Mouse (Mus musculus): Measurements from ENCODE around the gene Rab43. TPM values are rescaled to one million over a fixed set of nuclear protein-coding genes. Genes with fewer than 3 reads are reported as not detected.
A peak's percentile ranks its signal among the peaks of the same experiment; 100 is the strongest.

The Rab43 gene
- polyA plus RNA-seq, 1 experiment, result 1.6 TPM

DNA sequence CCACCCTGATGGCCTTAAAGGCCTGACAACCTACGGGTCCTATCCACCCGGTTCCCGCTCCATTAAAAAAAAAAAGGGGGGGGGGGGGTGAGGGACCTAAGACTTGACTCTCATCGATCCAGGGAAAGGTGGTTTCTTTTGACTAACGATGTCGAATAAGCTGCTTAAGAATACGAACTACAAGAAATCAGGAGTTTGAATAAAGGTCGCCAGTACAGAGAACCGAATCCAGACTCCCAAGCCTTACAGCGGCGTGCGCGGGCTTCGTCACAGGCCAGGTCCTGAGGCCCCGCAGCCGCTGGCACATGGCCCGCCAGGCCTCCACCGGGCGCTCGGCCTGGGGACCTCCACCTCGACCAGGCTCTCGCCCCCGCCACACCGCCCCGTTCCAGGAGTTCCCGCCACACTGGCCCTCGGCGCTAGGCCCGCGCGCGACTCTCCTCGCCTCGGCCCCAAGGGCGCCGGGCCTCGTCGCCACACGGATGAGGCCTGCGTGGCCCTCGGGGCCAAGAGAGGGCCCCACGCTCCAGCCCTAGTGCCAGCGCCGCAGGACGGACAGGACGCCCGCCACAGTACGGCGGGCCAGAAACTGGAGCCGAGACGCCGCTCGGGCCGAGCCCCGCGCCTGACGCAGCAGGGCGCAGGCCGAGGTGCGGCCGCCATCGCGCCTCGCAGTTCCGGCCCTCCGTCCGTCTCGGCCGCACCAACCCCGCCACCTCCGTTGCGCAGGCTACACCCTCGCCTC lies 38.4 kb upstream of the Rab43 start:
- Histone ChIP-seq H3K4me3 (ENCODE audit: low read depth, low read length) (peak overlapping the region; percentile 87), H3K27ac (ENCODE audit: insufficient read depth, low read length) (peak overlapping the region; percentile 64), H3K9ac (ENCODE audit: low read depth, poor library complexity, severe bottlenecking) (peak overlapping the region; percentile 96), H3K27me3 (ENCODE audit: control insufficient read depth, insufficient read depth, low read length, poor library complexity, severe bottlenecking) (no peaks in the 10 kb centered on the region), H3K9me3 (replicated peaks; ENCODE audit: control insufficient read depth, insufficient read depth, low read length, poor library complexity, severe bottlenecking) (no peaks in the 10 kb centered on the region), H3K4me1 (ENCODE audit: control insufficient read depth, insufficient read depth, low read length) (no peaks in the 10 kb centered on the region), H3K36me3 (ENCODE audit: control insufficient read depth, insufficient read depth, low read length, poor library complexity, severe bottlenecking) (peaks cover 36% of the 10 kb centered on the region)
- TF ChIP-seq EP300 (IDR thresholded peaks at IDR 0.05; ENCODE audit: insufficient read depth, low read depth, low read length), result no peak
- TF ChIP-seq CTCF (IDR thresholded peaks at IDR 0.05; ENCODE audit: low read depth, low read length), result no peak
- TF ChIP-seq POLR2A (IDR thresholded peaks at IDR 0.05; ENCODE audit: insufficient read depth, low read length), result no peak

- H3K9ac ChIP-seq (ENCODE audit: low read depth, poor library complexity, severe bottlenecking), result peak overlapping the region; percentile 96
- H3K27me3 ChIP-seq (ENCODE audit: control insufficient read depth, insufficient read depth, low read length, poor library complexity, severe bottlenecking), result no peaks in the 10 kb centered on the region
- H3K4me3 ChIP-seq (ENCODE audit: low read depth, low read length), result peak overlapping the region; percentile 87
- H3K36me3 ChIP-seq (ENCODE audit: control insufficient read depth, insufficient read depth, low read length, poor library complexity, severe bottlenecking), result peaks cover 42% of the 10 kb centered on the region
- no peaks in the 10 kb centered on the region for H3K4me1 ChIP-seq (ENCODE audit: control insufficient read depth, insufficient read depth, low read length)
- no peaks in the 10 kb centered on the region for H3K9me3 ChIP-seq (replicated peaks; ENCODE audit: control insufficient read depth, insufficient read depth, low read length, poor library complexity, severe bottlenecking)
- H3K27ac ChIP-seq (ENCODE audit: insufficient read depth, low read length), result 0 out of 2 replicates have a peak overlapping the region, but pooled peaks have one; percentile 54
- TF ChIP-seq POLR2A (IDR thresholded peaks at IDR 0.05; ENCODE audit: insufficient read depth, low read length) (no peak), CTCF (IDR thresholded peaks at IDR 0.05; ENCODE audit: low read depth, low read length) (no peak), EP300 (IDR thresholded peaks at IDR 0.05; ENCODE audit: insufficient read depth, low read depth, low read length) (no peak)
Measured at GRCm38 (mm10) chr6:87849780-87850154, 37.8 kb upstream of the Rab43 start.

GRCm38 (mm10) chr6:87846813-87847212 lies 34.8 kb upstream of the Rab43 start:
- H3K9me3 ChIP-seq (replicated peaks; ENCODE audit: control insufficient read depth, insufficient read depth, low read length, poor library complexity, severe bottlenecking), result no peaks in the 10 kb centered on the region
- H3K4me3 ChIP-seq (ENCODE audit: low read depth, low read length), result no peak overlapping the region
- H3K36me3 ChIP-seq (ENCODE audit: control insufficient read depth, insufficient read depth, low read length, poor library complexity, severe bottlenecking), result peaks cover 63% of the 10 kb centered on the region
- no peaks in the 10 kb centered on the region for H3K4me1 ChIP-seq (ENCODE audit: control insufficient read depth, insufficient read depth, low read length)
- no peak overlapping the region for H3K27ac ChIP-seq (ENCODE audit: insufficient read depth, low read length)
- TF ChIP-seq EP300 (IDR thresholded peaks at IDR 0.05; ENCODE audit: insufficient read depth, low read depth, low read length) (no peak), POLR2A (IDR thresholded peaks at IDR 0.05; ENCODE audit: insufficient read depth, low read length) (no peak), CTCF (IDR thresholded peaks at IDR 0.05; ENCODE audit: low read depth, low read length) (no peak)
- no peaks in the 10 kb centered on the region for H3K27me3 ChIP-seq (ENCODE audit: control insufficient read depth, insufficient read depth, low read length, poor library complexity, severe bottlenecking)
- H3K9ac ChIP-seq (ENCODE audit: low read depth, poor library complexity, severe bottlenecking), result 0 out of 2 replicates have a peak overlapping the region, but pooled peaks have one; percentile 29

DNA sequence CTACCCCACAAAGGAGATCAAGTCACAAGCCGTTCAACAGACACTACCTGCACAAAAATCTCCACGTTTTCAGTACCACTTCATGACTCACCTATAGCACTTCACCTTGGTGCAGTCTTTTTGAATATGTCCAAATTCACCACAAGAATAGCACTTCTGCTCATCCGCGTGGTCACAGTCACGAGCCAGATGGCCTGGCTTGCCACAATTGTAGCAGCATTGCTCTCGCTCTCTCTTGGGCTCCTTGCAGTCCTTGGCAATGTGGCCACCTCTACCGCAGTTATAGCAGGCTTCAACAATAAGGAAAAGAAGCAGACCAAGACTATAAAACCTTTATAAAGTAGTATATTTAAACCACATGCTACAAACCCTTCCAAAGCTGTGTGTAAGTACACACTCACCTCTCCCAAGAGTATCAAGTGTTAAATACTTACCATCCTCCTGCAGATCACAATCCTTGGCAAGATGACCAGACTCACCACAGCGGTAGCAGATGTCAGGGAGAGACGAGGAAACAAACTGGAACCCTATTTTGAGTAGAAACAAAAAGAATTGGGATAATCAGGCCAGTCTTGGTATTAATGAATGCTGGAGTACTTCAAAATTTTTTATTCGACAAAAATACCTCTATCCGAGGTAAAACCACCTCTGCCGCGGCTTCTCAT lies 33.2 kb upstream of the Rab43 start:
- H3K4me1 ChIP-seq (ENCODE audit: control insufficient read depth, insufficient read depth, low read length), result no peaks in the 10 kb centered on the region
- H3K27me3 ChIP-seq (ENCODE audit: control insufficient read depth, insufficient read depth, low read length, poor library complexity, severe bottlenecking), result no peaks in the 10 kb centered on the region
- H3K27ac ChIP-seq (ENCODE audit: insufficient read depth, low read length), result no peak overlapping the region
- peaks cover 64% of the 10 kb centered on the region for H3K36me3 ChIP-seq (ENCODE audit: control insufficient read depth, insufficient read depth, low read length, poor library complexity, severe bottlenecking)
- H3K4me3 ChIP-seq (ENCODE audit: low read depth, low read length), result no peak overlapping the region
- TF ChIP-seq CTCF (IDR thresholded peaks at IDR 0.05; ENCODE audit: low read depth, low read length) (no peak), EP300 (IDR thresholded peaks at IDR 0.05; ENCODE audit: insufficient read depth, low read depth, low read length) (no peak), POLR2A (IDR thresholded peaks at IDR 0.05; ENCODE audit: insufficient read depth, low read length) (no peak)
- H3K9me3 ChIP-seq (replicated peaks; ENCODE audit: control insufficient read depth, insufficient read depth, low read length, poor library complexity, severe bottlenecking), result no peaks in the 10 kb centered on the region
- H3K9ac ChIP-seq (ENCODE audit: low read depth, poor library complexity, severe bottlenecking), result no peak overlapping the region

DNA sequence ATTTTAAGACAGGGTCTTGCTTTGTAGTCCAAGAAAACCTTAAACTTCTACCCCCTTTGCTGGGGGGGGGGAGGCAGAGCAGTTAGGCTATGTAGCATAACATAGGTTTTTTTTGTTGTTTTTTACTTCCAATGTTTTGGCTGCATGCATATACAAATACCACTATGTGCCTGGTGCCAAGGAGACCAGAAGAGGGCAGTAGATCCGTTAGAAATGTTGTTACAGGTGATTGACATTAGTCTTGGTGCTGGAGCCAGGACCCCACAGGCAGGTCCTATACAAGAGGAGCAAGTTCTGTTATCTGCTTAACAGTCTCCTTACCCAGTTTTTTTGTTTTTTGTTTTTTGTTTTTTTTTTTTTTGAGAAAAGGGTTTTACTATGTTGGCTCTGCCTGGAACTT lies 30.3 kb upstream of the Rab43 start:
- Histone ChIP-seq H3K9me3 (replicated peaks; ENCODE audit: control insufficient read depth, insufficient read depth, low read length, poor library complexity, severe bottlenecking) (no peaks in the 10 kb centered on the region), H3K27ac (ENCODE audit: insufficient read depth, low read length) (no peak overlapping the region), H3K4me1 (ENCODE audit: control insufficient read depth, insufficient read depth, low read length) (no peaks in the 10 kb centered on the region), H3K4me3 (ENCODE audit: low read depth, low read length) (no peak overlapping the region), H3K9ac (ENCODE audit: low read depth, poor library complexity, severe bottlenecking) (no peak overlapping the region), H3K36me3 (ENCODE audit: control insufficient read depth, insufficient read depth, low read length, poor library complexity, severe bottlenecking) (peaks cover 46% of the 10 kb centered on the region), H3K27me3 (ENCODE audit: control insufficient read depth, insufficient read depth, low read length, poor library complexity, severe bottlenecking) (no peaks in the 10 kb centered on the region)
- TF ChIP-seq EP300 (IDR thresholded peaks at IDR 0.05; ENCODE audit: insufficient read depth, low read depth, low read length) (no peak), POLR2A (IDR thresholded peaks at IDR 0.05; ENCODE audit: insufficient read depth, low read length) (no peak), CTCF (IDR thresholded peaks at IDR 0.05; ENCODE audit: low read depth, low read length) (no peak)

- Histone ChIP-seq H3K27me3 (ENCODE audit: control insufficient read depth, insufficient read depth, low read length, poor library complexity, severe bottlenecking) (no peaks in the 10 kb centered on the region), H3K4me1 (ENCODE audit: control insufficient read depth, insufficient read depth, low read length) (no peaks in the 10 kb centered on the region), H3K9ac (ENCODE audit: low read depth, poor library complexity, severe bottlenecking) (no peak overlapping the region), H3K36me3 (ENCODE audit: control insufficient read depth, insufficient read depth, low read length, poor library complexity, severe bottlenecking) (peaks cover 40% of the 10 kb centered on the region), H3K9me3 (replicated peaks; ENCODE audit: control insufficient read depth, insufficient read depth, low read length, poor library complexity, severe bottlenecking) (no peaks in the 10 kb centered on the region), H3K4me3 (ENCODE audit: low read depth, low read length) (no peak overlapping the region), H3K27ac (ENCODE audit: insufficient read depth, low read length) (no peak overlapping the region)
- TF ChIP-seq POLR2A (IDR thresholded peaks at IDR 0.05; ENCODE audit: insufficient read depth, low read length) (no peak), CTCF (IDR thresholded peaks at IDR 0.05; ENCODE audit: low read depth, low read length) (no peak), EP300 (IDR thresholded peaks at IDR 0.05; ENCODE audit: insufficient read depth, low read depth, low read length) (no peak)
Measured at GRCm38 (mm10) chr6:87841635-87842034, 29.7 kb upstream of the Rab43 start.

Measured in ES-Bruce4 (cell line).